Mouse (Mus musculus) C2C12 (cell line): ENCODE data around the gene Nfic.

Source experiments
- CEBPB ChIP-seq: IDR thresholded peaks from one replicate; pipeline ENCODE4 v1.6.1; 2011; ENCODE audit warnings: low read depth, mild to moderate bottlenecking, control low read depth, moderate library complexity
- CTCF ChIP-seq: IDR thresholded peaks from one replicate; pipeline ENCODE4 v1.5.1; 2011; ENCODE audit not compliant: control insufficient read depth, insufficient read depth, insufficient read length
- FOSL1 ChIP-seq: IDR thresholded peaks from one replicate; pipeline ENCODE4 v1.8.0; 2011; ENCODE audit warnings: mild to moderate bottlenecking, low read length; ENCODE audit not compliant: poor library complexity, insufficient read depth, severe bottlenecking

- TF ChIP-seq CTCF: no peak
- TF ChIP-seq FOSL1: no peak
- no peak for TF ChIP-seq CEBPB
Measured at GRCm38 (mm10) chr10:81474461-81474860, 19.0 kb upstream of the Nfic start.
